Mouse (Mus musculus) limb, embryonic 14.5 days (tissue): ENCODE data around the gene Zmym2. TPM values are rescaled to one million over a fixed set of nuclear protein-coding genes. Genes with fewer than 3 reads are reported as not detected.
A peak's percentile ranks its signal among the peaks of the same experiment; 100 is the strongest.
"Not testable (repeated sequence)": the region's sequence is repeated elsewhere in the genome, so short reads cannot be mapped to it uniquely, and the experiment has no call there.

Source experiments
- ATAC-seq: fragments of 200-750 bp; cut with Nextera tagmentation; 2 replicates; pipeline ENCODE4 v1.8.0; 2017; ENCODE audit warnings: low read depth, moderate number of reproducible peaks, moderate TSS enrichment; ENCODE audit not compliant: low FRiP score
- DNase-seq: peaks from one replicate; pipeline ENCODE4 v3.0.0-alpha.2; 2015; ENCODE audit warnings: low spot score
- H3K27ac ChIP-seq: fragments of 300-500 bp; sonication (generic); replicated peaks from 2 replicates; pipeline ENCODE4 v1.5.1; 2014; ENCODE audit warnings: low read depth, mild to moderate bottlenecking, low read length, moderate library complexity, mixed read lengths
- H3K27me3 ChIP-seq: fragments of 300-500 bp; sonication (generic); 2 replicates; pipeline ENCODE4 v1.6.1; 2014; ENCODE audit warnings: low read length, mixed read lengths; ENCODE audit not compliant: control insufficient read depth, insufficient read depth
- H3K36me3 ChIP-seq: fragments of 300-500 bp; sonication (generic); 2 replicates; pipeline ENCODE4 v1.6.1; 2014; ENCODE audit warnings: mild to moderate bottlenecking, low read length, moderate library complexity, mixed read lengths; ENCODE audit not compliant: control insufficient read depth, insufficient read depth
- H3K4me1 ChIP-seq: fragments of 300-500 bp; sonication (generic); 2 replicates; pipeline ENCODE4 v1.6.1; 2014; ENCODE audit warnings: antibody characterized with exemption, low read length, mixed read lengths; ENCODE audit not compliant: control insufficient read depth, insufficient read depth
- H3K4me2 ChIP-seq: fragments of 300-500 bp; sonication (generic); replicated peaks from 2 replicates; pipeline ENCODE4 v1.6.1; 2014; ENCODE audit warnings: low read depth, mild to moderate bottlenecking, low read length, moderate library complexity; ENCODE audit not compliant: severe bottlenecking
- H3K4me3 ChIP-seq: fragments of 300-500 bp; sonication (generic); replicated peaks from 2 replicates; pipeline ENCODE4 v1.5.1; 2014; ENCODE audit warnings: low read length
- H3K9ac ChIP-seq: fragments of 300-500 bp; sonication (generic); 2 replicates; pipeline ENCODE4 v1.6.1; 2014; ENCODE audit warnings: mild to moderate bottlenecking, low read depth, low read length, moderate library complexity; ENCODE audit not compliant: severe bottlenecking
- H3K9me3 ChIP-seq: fragments of 300-500 bp; sonication (generic); 2 replicates; pipeline ENCODE4 v1.6.1; 2016; ENCODE audit warnings: low read length; ENCODE audit not compliant: control insufficient read depth
- POLR2A ChIP-seq: fragments of 200-500 bp; IDR thresholded peaks from 2 replicates; pipeline ENCODE4 v1.8.0; 2012; ENCODE audit warnings: inconsistent platforms, mild to moderate bottlenecking, moderate library complexity, borderline replicate concordance; ENCODE audit not compliant: insufficient read depth, insufficient read length; ENCODE audit errors: extremely low read depth
- WGBS: fragments of 180-500 bp; shearing (Covaris S2); extraction: QIAGEN DNeasy Blood & Tissue Kit; methylation state at CpG from one replicate; pipeline ENCODE4 v1.1.7; 2014; 5-methylcytosine and 5-hydroxymethylcytosine counted together
- polyA plus RNA-seq, 2 experiments: library from polyadenylated mRNA; depleted of rRNA in 1 of 2; stranded (reverse) in 1 of 2; unstranded in 1 of 2; fragments of >200 nt; fragmentation: Nextera tagmentation in 1 of 2; extraction: Ambion mirVana in 1 of 2; gene quantifications; 2 replicates each; pipeline versions ENCODE4 v1.2.1 to v1.2.3; 2012 to 2014

The Zmym2 gene
- polyA plus RNA-seq, 2 experiments: 39.1 to 50.8 TPM

DNA sequence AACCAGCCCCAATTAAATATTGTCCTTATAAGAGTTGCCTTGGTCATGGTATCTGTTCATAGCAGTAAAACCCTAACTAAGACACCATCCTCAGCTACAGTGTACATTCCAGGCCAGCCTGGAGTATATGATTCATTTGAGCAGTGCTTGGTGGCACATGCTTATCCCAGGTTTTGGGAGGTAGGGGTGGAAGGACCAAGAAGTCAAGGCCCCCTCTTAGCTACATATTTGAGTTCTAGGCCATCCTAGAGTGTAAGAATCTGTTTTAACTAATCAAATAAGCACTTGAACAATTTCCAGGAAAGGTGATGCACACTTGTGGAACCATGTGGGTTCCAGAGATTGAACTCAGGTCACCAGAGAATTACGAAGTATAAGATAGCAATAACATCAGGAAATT is 3.0 kb upstream of the Zmym2 start:
- Histone ChIP-seq H3K4me1 (0 out of 2 replicates have a peak, but pooled peaks cover 2% of the 10 kb centered on the region), H3K27ac (no peak overlapping the region), H3K36me3 (no peaks in the 10 kb centered on the region), H3K4me2 (no peak overlapping the region), H3K9ac (no peak overlapping the region), H3K9me3 (no peaks in the 10 kb centered on the region), H3K27me3 (no peaks in the 10 kb centered on the region), H3K4me3 (no peak overlapping the region)
- TF ChIP-seq POLR2A: no peak
- no peak for ATAC-seq
- 81% methylated on average over 1 of the region's 1 CpGs for WGBS
- no peak for DNase-seq

DNA sequence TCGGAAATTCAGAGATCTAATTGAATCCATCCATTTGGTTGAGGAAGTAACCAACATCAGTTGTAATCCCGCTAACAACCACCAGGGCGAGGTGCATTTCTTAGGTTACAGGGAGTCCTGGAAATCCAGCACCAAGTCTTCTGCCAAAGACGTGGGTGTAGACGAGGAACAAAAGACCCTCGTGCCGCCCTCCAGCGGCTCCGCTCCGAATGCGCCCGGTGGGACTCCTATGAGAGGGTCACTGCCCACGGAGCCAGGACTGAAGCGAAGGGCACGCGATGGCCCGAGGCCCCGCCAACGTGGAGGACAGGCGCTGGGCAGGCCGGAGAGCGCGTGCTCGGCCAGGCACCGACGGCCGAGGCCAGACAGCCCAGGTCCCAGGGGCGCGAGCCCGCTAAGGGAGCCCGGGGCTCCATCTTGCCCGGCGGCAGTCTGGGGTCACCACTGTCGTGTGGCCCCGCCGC is 1.1 kb upstream of the Zmym2 start:
- peaks cover 19% of the 10 kb centered on the region for H3K36me3 ChIP-seq
- peaks cover 5% of the 10 kb centered on the region; the same call in 1 of the 2 replicates for H3K4me1 ChIP-seq
- H3K27me3 ChIP-seq: no peaks in the 10 kb centered on the region
- under 1% methylated on average over 32 of the region's 36 CpGs for WGBS
- peak; percentile 8; the same call in 1 of the 2 replicates for ATAC-seq
- H3K4me3 ChIP-seq: peak overlapping the region; percentile 48
- peak overlapping the region; percentile 71 for H3K9ac ChIP-seq
- TF ChIP-seq POLR2A: no peak
- peak overlapping the region; percentile 72 for H3K4me2 ChIP-seq
- peak overlapping the region; percentile 89 for H3K27ac ChIP-seq
- H3K9me3 ChIP-seq: no peaks in the 10 kb centered on the region
- peak; percentile 94 for DNase-seq

DNA sequence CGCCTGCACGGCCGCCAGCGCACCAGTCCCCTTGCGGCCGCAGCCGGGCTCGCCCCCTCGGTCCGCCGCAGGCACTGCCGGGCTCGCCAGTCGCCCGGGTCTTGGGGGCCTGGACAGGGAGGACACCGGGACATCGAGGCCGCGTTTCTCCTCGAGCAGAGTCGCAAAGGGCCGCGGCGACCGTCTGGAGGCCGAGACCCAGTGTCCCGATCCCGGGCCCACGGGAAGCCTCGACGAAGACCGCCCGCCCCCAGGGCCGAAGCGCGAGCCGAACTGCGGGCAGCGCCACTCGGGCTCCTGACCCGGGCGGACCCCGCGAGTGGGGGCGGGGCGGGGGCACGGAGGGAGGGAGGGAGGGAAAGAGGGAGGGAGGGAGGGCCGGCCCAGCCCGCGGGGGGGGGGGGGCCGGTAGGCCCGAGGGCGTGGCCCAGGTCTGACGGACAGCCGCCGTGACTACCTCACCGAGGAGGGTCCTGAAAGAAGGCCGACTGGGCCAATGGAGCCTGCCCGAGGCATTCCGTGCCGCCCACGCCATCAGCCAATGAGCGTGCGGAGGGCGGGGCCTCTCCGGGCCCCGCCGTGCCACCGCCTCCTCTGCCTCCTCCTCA is 363 bp upstream of the Zmym2 start:
- not testable (repeated sequence) for H3K4me1 ChIP-seq, H3K9me3 ChIP-seq, H3K27me3 ChIP-seq
- Histone ChIP-seq H3K27ac (peak overlapping the region; percentile 89), H3K36me3 (peaks cover 24% of the 10 kb centered on the region), H3K4me2 (peak overlapping the region; percentile 72), H3K9ac (peak overlapping the region; percentile 71), H3K4me3 (peak overlapping the region; percentile 48)
- peak; percentile 96 for ATAC-seq
- TF ChIP-seq POLR2A: peak; percentile 44; the same call in 1 of the 2 replicates
- DNase-seq: peak; percentile 84
- 0% methylated on average over 9 of the region's 69 CpGs for WGBS

DNA sequence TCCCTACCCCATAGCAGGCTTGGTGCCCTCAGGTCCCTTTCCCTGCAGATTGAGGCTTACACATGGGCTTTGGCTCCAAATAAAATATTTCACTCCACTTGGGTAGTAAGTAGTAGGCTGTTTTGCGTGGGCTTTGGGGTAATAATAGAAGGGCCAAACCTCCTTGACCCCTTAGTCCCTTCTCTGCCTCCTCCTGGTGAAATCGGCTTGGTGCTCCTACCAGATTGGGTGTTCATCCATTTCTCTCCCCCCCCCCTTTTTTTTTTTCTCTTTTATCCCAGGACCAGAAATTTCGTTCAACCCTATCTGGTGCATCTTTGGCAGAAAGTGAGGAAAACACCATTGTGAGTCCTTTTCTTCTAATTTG is 1.0 kb downstream of the Zmym2 start:
- ATAC-seq: no peak
- Histone ChIP-seq H3K4me2 (peak overlapping the region; percentile 48), H3K27me3 (no peaks in the 10 kb centered on the region), H3K4me3 (peak overlapping the region; percentile 84), H3K9ac (peak overlapping the region; percentile 90), H3K27ac (peak overlapping the region; percentile 99), H3K36me3 (peaks cover 34% of the 10 kb centered on the region), H3K4me1 (peaks cover 5% of the 10 kb centered on the region; the same call in 1 of the 2 replicates), H3K9me3 (no peaks in the 10 kb centered on the region)
- no peak for TF ChIP-seq POLR2A
- peak; percentile 21 for DNase-seq
- 2% methylated on average over 3 of the region's 3 CpGs for WGBS

DNA sequence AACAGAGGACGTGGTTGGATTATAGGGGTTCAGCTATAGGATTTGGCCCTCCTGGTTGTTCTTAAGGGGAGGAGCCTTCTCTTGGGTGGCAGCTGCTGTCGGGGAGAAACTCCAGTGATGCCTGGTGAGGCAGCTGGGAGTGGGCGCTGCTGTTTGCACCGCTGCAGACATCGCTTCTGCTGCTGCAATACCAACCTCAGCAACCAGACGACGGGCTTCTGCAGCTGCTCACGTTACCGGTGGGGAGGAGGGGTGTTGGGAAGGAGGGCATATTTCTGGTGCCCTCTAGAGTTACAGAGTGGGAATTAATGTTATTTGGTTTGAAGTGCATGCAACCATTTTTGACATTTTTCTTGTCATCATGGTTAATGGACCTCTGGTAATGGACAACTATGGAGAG is 1.4 kb downstream of the Zmym2 start:
- WGBS: 0% methylated on average over 9 of the region's 9 CpGs
- no peak for ATAC-seq
- H3K36me3 ChIP-seq: peaks cover 36% of the 10 kb centered on the region

More for the DNA sequence above, 1.4 kb downstream of the Zmym2 start:
- DNase-seq: peak; percentile 75
- Histone ChIP-seq H3K4me2 (peak overlapping the region; percentile 48), H3K27me3 (no peaks in the 10 kb centered on the region), H3K9ac (peak overlapping the region; percentile 90), H3K4me1 (peaks cover 5% of the 10 kb centered on the region; the same call in 1 of the 2 replicates), H3K4me3 (peak overlapping the region; percentile 84), H3K9me3 (no peaks in the 10 kb centered on the region), H3K27ac (peak overlapping the region; percentile 99; the same call in 1 of the 2 replicates)
- peak; percentile 46; the same call in 1 of the 2 replicates for TF ChIP-seq POLR2A
